Mouse (Mus musculus) stomach, embryonic 14.5 days (tissue): ENCODE measurements around the gene Lce1c. TPM values are rescaled to one million over a fixed set of nuclear protein-coding genes. Genes with fewer than 3 reads are reported as not detected.
"Not testable (repeated sequence)": the region's sequence is repeated elsewhere in the genome, so short reads cannot be mapped to it uniquely, and the experiment has no call there.

Experiments
- ATAC-seq: fragments of 200-750 bp; cut with Nextera tagmentation; 2 replicates; pipeline ENCODE4 v1.8.0; 2017; ENCODE audit warnings: low read depth, moderate TSS enrichment; ENCODE audit not compliant: insufficient number of reproducible peaks, insufficient read depth, low FRiP score
- H3K27ac ChIP-seq: fragments of 300-500 bp; sonication (generic); 2 replicates; pipeline ENCODE4 v1.5.1; 2014; ENCODE audit warnings: mild to moderate bottlenecking, low read length, moderate library complexity, mixed read lengths
- H3K27me3 ChIP-seq: fragments of 300-500 bp; sonication (generic); 2 replicates; pipeline ENCODE4 v1.6.1; 2014; ENCODE audit warnings: low read length, control low read depth, mixed read lengths; ENCODE audit not compliant: control insufficient read depth, insufficient read depth
- H3K36me3 ChIP-seq: fragments of 300-500 bp; sonication (generic); 2 replicates; pipeline ENCODE4 v1.6.1; 2014; ENCODE audit warnings: mild to moderate bottlenecking, control low read depth, low read length, moderate library complexity, mixed read lengths; ENCODE audit not compliant: control insufficient read depth, insufficient read depth
- H3K4me1 ChIP-seq: fragments of 300-500 bp; sonication (generic); 2 replicates; pipeline ENCODE4 v1.6.1; 2014; ENCODE audit warnings: low read length, control low read depth, mixed read lengths; ENCODE audit not compliant: control insufficient read depth, insufficient read depth
- H3K4me2 ChIP-seq: fragments of 300-500 bp; sonication (generic); replicated peaks from 2 replicates; pipeline ENCODE4 v1.6.1; 2014; ENCODE audit warnings: low read depth, low read length, control low read depth
- H3K4me3 ChIP-seq: fragments of 300-500 bp; sonication (generic); 2 replicates; pipeline ENCODE4 v1.5.1; 2014; ENCODE audit warnings: low read depth, low read length, control low read depth
- H3K9ac ChIP-seq: fragments of 300-500 bp; sonication (generic); replicated peaks from 2 replicates; pipeline ENCODE4 v1.6.1; 2014; ENCODE audit warnings: low read depth, mild to moderate bottlenecking, control low read depth, low read length, moderate library complexity, mixed read lengths
- H3K9me3 ChIP-seq: fragments of 300-500 bp; sonication (generic); 2 replicates; pipeline ENCODE4 v1.6.1; 2016; ENCODE audit warnings: low read depth, low read length, control low read depth; ENCODE audit not compliant: control insufficient read depth
- WGBS: fragments of 180-500 bp; shearing (Covaris S2); extraction: QIAGEN DNeasy Blood & Tissue Kit; methylation state at CpG from one replicate; pipeline ENCODE4 v1.1.7; 2014; 5-methylcytosine and 5-hydroxymethylcytosine counted together
- polyA plus RNA-seq: library from polyadenylated mRNA; unstranded; fragments of >200 nt; fragmentation: Nextera tagmentation; extraction: Ambion mirVana; gene quantifications from 2 replicates; pipeline ENCODE4 v1.2.1, GENCODE M21; 2014

Lce1c gene
- polyA plus RNA-seq, 1 experiment from 2014 or later = not detected

DNA sequence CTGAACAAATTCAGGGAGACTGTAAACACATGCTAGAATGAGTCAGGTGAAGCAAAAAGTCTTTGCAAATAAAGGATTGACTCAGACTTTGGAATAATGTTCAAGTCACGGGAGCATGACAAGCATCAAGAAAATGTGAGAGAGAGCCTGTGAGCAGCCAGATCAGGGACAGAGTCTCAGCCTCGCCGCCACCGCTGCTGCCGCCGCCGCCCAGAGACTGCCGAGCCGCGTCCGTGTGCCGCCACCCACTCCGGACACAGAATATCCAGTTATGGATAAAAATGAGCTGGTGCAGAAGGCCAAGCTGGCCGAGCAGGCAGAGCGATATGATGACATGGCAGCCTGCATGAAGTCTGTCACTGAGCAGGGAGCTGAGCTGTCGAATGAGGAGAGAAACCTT is 10.1 kb downstream of the Lce1c start:
- 70% methylated on average over 16 of the region's 16 CpGs for WGBS
- H3K9ac ChIP-seq, H3K9me3 ChIP-seq, H3K4me3 ChIP-seq, H3K36me3 ChIP-seq, H3K27ac ChIP-seq, H3K4me1 ChIP-seq, ATAC-seq, H3K4me2 ChIP-seq, H3K27me3 ChIP-seq: not testable (repeated sequence)

DNA sequence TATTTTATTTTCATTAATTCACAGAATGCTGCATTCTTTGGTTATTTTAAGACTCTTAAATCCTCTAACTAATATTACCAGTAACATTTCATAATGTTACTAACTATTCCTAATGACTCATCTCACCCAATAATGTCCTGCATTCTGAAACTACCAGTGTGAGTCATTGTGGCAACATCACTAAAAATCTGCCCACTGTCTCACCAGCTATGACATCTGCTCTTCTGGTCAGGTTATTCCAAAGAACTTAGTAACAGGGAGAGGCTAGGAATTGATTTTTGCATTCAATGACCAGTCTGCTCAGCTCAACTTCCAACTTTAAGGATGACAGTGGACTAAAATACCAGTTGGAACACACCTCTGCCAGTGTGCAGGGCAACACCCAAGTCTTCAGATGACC is 12.6 kb downstream of the Lce1c start:
- H3K9ac ChIP-seq = no peak overlapping the region
- no peaks in the 10 kb centered on the region for H3K27me3 ChIP-seq
- H3K4me2 ChIP-seq = no peak overlapping the region
- no peaks in the 10 kb centered on the region for H3K4me1 ChIP-seq
- no peak overlapping the region for H3K27ac ChIP-seq
- H3K4me3 ChIP-seq = no peak overlapping the region
- no peaks in the 10 kb centered on the region for H3K36me3 ChIP-seq
- ATAC-seq = no peak
- no peaks in the 10 kb centered on the region for H3K9me3 ChIP-seq

DNA sequence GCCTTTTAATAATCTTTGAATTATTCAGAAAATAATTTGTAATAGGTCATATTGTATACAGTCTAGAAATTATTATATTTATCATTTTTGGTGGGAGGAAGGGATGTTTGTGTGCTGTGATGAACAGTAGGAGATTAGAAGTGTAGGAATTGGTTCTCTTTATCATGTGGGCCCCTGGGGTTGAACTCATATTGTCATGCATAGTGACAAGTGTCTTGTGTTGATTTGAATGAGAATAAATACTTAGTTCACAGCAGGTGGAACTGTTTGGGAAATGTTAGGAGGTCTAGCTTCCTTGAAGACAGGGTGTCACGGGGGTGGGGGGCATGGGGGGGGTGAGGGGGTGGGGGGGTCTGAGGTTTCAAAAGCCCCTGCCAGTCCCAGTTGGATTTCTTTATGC is 15.6 kb downstream of the Lce1c start:
- no peak for ATAC-seq
- H3K27me3 ChIP-seq = no peaks in the 10 kb centered on the region

DNA sequence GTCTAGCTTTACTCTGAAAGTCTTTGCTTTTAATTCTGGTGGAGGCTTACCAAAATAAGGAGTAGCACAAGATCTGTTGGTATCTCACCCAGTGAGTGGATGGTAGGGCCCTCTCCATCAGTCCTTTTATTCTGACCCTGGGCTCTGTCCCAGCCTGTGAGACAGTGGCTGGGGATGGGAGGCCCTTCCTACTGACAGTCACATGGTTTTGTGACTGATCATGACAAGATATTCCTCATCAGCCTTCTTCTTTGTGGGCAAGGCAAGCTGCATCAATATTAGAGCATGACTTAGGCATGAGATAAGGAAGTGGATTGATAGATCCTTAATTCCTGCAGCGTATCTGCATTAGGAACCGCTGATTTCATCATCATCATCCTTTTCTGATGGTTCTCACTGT is 29.9 kb downstream of the Lce1c start, which contains the start of gene Lce1e:
Lce1e (minus strand) TSS at position 101 of the 400 bp plus-strand sequence.
- Histone ChIP-seq H3K9ac (no peak within 1 kb of the TSS), H3K4me3 (no peak within 1 kb of the TSS), H3K36me3 (no peaks in the 10 kb centered on the region), H3K27ac (no peak within 1 kb of the TSS), H3K27me3 (no peaks in the 10 kb centered on the region), H3K4me1 (no peaks in the 10 kb centered on the region), H3K9me3 (no peaks in the 10 kb centered on the region), H3K4me2 (no peak within 1 kb of the TSS)
- no peak for ATAC-seq
- WGBS = 79% methylated on average over 2 of the region's 2 CpGs

More for the DNA sequence above, 15.6 kb downstream of the Lce1c start:
- Histone ChIP-seq H3K9ac (no peak overlapping the region), H3K36me3 (no peaks in the 10 kb centered on the region), H3K27ac (no peak overlapping the region), H3K4me2 (no peak overlapping the region), H3K4me3 (no peak overlapping the region), H3K4me1 (no peaks in the 10 kb centered on the region), H3K9me3 (no peaks in the 10 kb centered on the region)
- WGBS = 21% methylated on average over 1 of the region's 1 CpGs

DNA sequence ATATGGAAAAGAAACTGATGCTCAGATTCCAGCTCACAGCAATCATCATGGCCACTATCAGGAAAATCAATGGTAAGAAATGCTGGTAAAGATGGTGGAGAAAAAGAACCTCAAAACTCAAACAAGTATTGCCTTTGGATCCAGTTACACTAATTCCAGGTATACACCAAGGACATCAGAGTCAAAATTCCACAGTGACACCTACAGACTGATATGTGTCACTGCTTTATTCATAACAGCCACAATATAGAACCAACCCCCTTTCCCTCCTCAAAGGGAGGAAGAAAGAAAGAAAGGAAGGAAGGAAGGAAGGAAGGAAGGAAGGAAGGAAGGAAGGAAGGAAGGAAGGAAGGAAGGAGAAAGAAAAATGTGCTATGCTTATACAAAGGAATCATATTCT is 36.1 kb downstream of the Lce1c start:
- Histone ChIP-seq H3K4me3 (no peak overlapping the region), H3K36me3 (no peaks in the 10 kb centered on the region), H3K4me1 (no peaks in the 10 kb centered on the region), H3K9ac (no peak overlapping the region), H3K27ac (no peak overlapping the region), H3K9me3 (no peaks in the 10 kb centered on the region), H3K4me2 (no peak overlapping the region), H3K27me3 (no peaks in the 10 kb centered on the region)
- no peak for ATAC-seq

DNA sequence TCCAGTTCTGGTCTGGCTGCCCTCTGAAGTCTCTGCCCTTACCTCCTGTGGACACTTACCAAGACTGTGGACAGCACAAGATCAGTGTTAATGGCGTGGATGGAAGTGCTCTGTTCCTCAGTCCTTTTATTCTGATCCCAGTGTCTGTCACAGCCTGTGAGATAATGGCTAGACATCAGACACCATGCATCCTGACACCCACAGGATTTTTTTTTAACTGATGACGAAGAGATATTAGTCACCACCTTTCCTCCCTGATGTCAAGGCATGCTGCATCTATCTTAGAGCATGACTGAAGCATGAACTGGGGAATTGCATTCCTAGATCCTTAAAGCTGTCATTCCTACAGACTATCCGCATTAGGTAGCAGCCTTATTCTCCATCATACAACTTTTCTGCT is 41.2 kb downstream of the Lce1c start, which contains the start of gene Lce1f:
Lce1f (minus strand) TSS at position 101 of the 400 bp plus-strand sequence.
- 73% methylated on average over 3 of the region's 3 CpGs for WGBS
- H3K27ac ChIP-seq = no peak within 1 kb of the TSS
- no peaks in the 10 kb centered on the region for H3K27me3 ChIP-seq
- no peaks in the 10 kb centered on the region for H3K4me1 ChIP-seq
- no peaks in the 10 kb centered on the region for H3K36me3 ChIP-seq
- H3K4me2 ChIP-seq = no peak within 1 kb of the TSS
- H3K9ac ChIP-seq = no peak within 1 kb of the TSS
- H3K4me3 ChIP-seq = no peak within 1 kb of the TSS
- H3K9me3 ChIP-seq = no peaks in the 10 kb centered on the region
- no peak for ATAC-seq

DNA sequence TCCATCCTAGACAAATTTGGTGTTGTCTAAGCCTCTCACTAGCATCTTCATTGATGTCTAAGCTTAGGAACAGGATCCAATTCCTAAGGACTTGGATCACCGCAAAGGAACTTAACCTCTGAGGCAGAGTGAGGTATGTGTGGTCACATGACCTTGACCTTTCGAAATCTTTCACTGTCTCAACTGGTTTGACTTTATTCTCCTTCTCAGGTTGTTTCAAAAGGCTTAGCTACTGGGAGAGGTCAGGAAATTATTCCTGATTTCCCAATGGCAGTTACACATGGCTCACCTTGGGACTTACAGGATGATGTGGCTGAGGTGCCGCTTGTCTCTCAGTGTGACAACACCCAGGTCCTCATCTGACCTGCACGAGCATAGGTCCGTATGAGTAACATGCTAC is 43.6 kb downstream of the Lce1c start:
- Histone ChIP-seq H3K9me3 (no peaks in the 10 kb centered on the region), H3K4me3 (no peak overlapping the region), H3K4me2 (no peak overlapping the region), H3K36me3 (no peaks in the 10 kb centered on the region), H3K27ac (no peak overlapping the region), H3K27me3 (no peaks in the 10 kb centered on the region), H3K9ac (no peak overlapping the region), H3K4me1 (no peaks in the 10 kb centered on the region)
- no peak for ATAC-seq
- 76% methylated on average over 5 of the region's 5 CpGs for WGBS

Other genes with a start within 250 kb of the Lce1c start
- 5.8 and 7.5 TPM in 2 replicates for gene Gm9774, start 249.8 kb upstream of the Lce1c start, polyA plus RNA-seq
- not detected in 2 replicates for gene Sprr2k, start 246.7 kb upstream of the Lce1c start, polyA plus RNA-seq
- gene Sprr1b, start 240.5 kb upstream of the Lce1c start, polyA plus RNA-seq = not detected in 2 replicates
- 0.20 and 0.97 TPM in 2 replicates for gene Sprr3, start 220.5 kb upstream of the Lce1c start, polyA plus RNA-seq
- 26.0 and 31.7 TPM in 2 replicates for gene Sprr1a, start 193.4 kb upstream of the Lce1c start, polyA plus RNA-seq
- gene Sprr4, start 178.8 kb upstream of the Lce1c start, polyA plus RNA-seq = not detected in 2 replicates
- not detected in 2 replicates for gene 2310046K23Rik, start 144.7 kb upstream of the Lce1c start, polyA plus RNA-seq
- 0.25 and 0.52 TPM in 2 replicates for gene Ivl, start 105.5 kb upstream of the Lce1c start, polyA plus RNA-seq
- gene Smcp, start 90.2 kb upstream of the Lce1c start, polyA plus RNA-seq = not detected in 2 replicates
- not detected in 2 replicates for gene 2210017I01Rik, start 71.8 kb upstream of the Lce1c start, polyA plus RNA-seq
- not detected in 2 replicates for gene Lce6a, start 57.6 kb upstream of the Lce1c start, polyA plus RNA-seq
- gene Lce1a1, start 30.9 kb upstream of the Lce1c start, polyA plus RNA-seq = not detected in 2 replicates
- gene Lce1b, start 22.3 kb upstream of the Lce1c start, polyA plus RNA-seq = not detected in 2 replicates
- not detected in 2 replicates for gene Lce1a2, start 8.9 kb upstream of the Lce1c start, polyA plus RNA-seq
- not detected in 2 replicates for gene Lce1d, start 8.0 kb downstream of the Lce1c start, polyA plus RNA-seq
- gene Lce1e, start 29.8 kb downstream of the Lce1c start, polyA plus RNA-seq = not detected in 2 replicates
- gene Lce1f, start 41.1 kb downstream of the Lce1c start, polyA plus RNA-seq = not detected in 2 replicates
- gene Gm38119, start 59.8 kb downstream of the Lce1c start, polyA plus RNA-seq = not detected in 2 replicates
- not detected in 2 replicates for gene Lce1g, start 73.1 kb downstream of the Lce1c start, polyA plus RNA-seq
- not detected in 2 replicates for gene Lce1h, start 85.8 kb downstream of the Lce1c start, polyA plus RNA-seq
- not detected in 2 replicates for gene Lce1i, start 99.7 kb downstream of the Lce1c start, polyA plus RNA-seq
- not detected in 2 replicates for gene Lce1j, start 111.3 kb downstream of the Lce1c start, polyA plus RNA-seq
- gene Lce1k, start 128.6 kb downstream of the Lce1c start, polyA plus RNA-seq = not detected in 2 replicates
- 0.15 TPM in 1 of 2 replicates, not detected in the other for gene Kprp, start 148.0 kb downstream of the Lce1c start, polyA plus RNA-seq
- not detected in 2 replicates for gene Lce1l, start 172.0 kb downstream of the Lce1c start, polyA plus RNA-seq
- gene 2310050C09Rik, start 191.0 kb downstream of the Lce1c start, polyA plus RNA-seq = not detected in 2 replicates
- not detected in 2 replicates for gene Lce3a, start 247.0 kb downstream of the Lce1c start, polyA plus RNA-seq